Mouse (Mus musculus): Measurements from ENCODE around the gene Spata31d1a.

DNA sequence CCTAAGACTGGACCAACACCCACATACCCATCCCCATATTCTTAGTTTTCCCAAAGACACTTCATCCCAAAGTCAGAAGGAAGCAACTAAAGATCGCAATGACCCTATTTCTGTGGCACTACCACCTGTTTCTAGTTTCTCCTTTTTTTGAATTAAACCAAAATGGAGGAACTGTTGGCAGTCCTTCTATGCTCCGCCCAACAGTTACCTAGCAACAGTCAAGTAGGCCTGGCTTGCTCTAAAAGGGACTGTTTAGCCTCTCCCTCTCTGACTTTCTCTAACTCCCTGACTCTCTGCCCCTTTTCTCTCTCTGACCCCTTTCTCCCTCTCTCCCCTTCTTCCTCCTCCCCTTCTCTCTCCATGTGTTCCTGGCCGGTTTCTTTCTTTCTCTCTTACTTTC lies 24.9 kb downstream of the Spata31d1a start:
- TF ChIP-seq CTCF (IDR thresholded peaks at IDR 0.05; ENCODE audit: insufficient read depth, low read depth, low read length) (no peak), POLR2A (IDR thresholded peaks at IDR 0.05; ENCODE audit: insufficient read depth, low read depth, low read length) (no peak)

Data from olfactory bulb, adult 2 months (tissue).